Mouse (Mus musculus): ENCODE results near the gene Qprt. TPM values are rescaled to one million over a fixed set of nuclear protein-coding genes. Genes with fewer than 3 reads are reported as not detected.

Gene Qprt
- polyA plus RNA-seq, 1 experiment from 2014 or later: 0.91 TPM

GRCm38 (mm10) chr7:127116331-127116935, 5.6 kb downstream of the Qprt start:
- H3K9ac ChIP-seq (ENCODE audit: low read length): no peak overlapping the region
- DNase-seq (ENCODE audit: low spot score) (no peak), ATAC-seq (no peak)
- H3K27ac ChIP-seq (ENCODE audit: low read depth, low read length): no peak overlapping the region
- H3K4me1 ChIP-seq (ENCODE audit: control insufficient read depth, insufficient read depth, low read length): no peaks in the 10 kb centered on the region
- H3K9me3 ChIP-seq (replicated peaks; ENCODE audit: control insufficient read depth, low read length): no peaks in the 10 kb centered on the region
- H3K4me2 ChIP-seq (ENCODE audit: low read length): no peak overlapping the region
- no peaks in the 10 kb centered on the region for H3K27me3 ChIP-seq (replicated peaks; ENCODE audit: control insufficient read depth, insufficient read depth, low read length)
- H3K36me3 ChIP-seq (ENCODE audit: control insufficient read depth, insufficient read depth, low read length): no peaks in the 10 kb centered on the region
- 58% methylated on average over 11 of the region's 11 CpGs for WGBS
- H3K4me3 ChIP-seq (ENCODE audit: low read depth, low read length): no peak overlapping the region

- Histone ChIP-seq H3K4me3 (ENCODE audit: low read depth, low read length) (no peak overlapping the region), H3K27me3 (replicated peaks; ENCODE audit: control insufficient read depth, insufficient read depth, low read length) (no peaks in the 10 kb centered on the region), H3K27ac (ENCODE audit: low read depth, low read length) (no peak overlapping the region), H3K9ac (ENCODE audit: low read length) (no peak overlapping the region), H3K36me3 (ENCODE audit: control insufficient read depth, insufficient read depth, low read length) (no peaks in the 10 kb centered on the region), H3K4me1 (ENCODE audit: control insufficient read depth, insufficient read depth, low read length) (no peaks in the 10 kb centered on the region), H3K9me3 (replicated peaks; ENCODE audit: control insufficient read depth, low read length) (no peaks in the 10 kb centered on the region), H3K4me2 (ENCODE audit: low read length) (no peak overlapping the region)
- DNase-seq (ENCODE audit: low spot score) (no peak), ATAC-seq (no peak)
- 88% methylated on average over 11 of the region's 11 CpGs for WGBS
Observed at GRCm38 (mm10) chr7:127114920-127115319, 7.1 kb downstream of the Qprt start.

GRCm38 (mm10) chr7:127113614-127114259, 8.3 kb downstream of the Qprt start:
- Histone ChIP-seq H3K4me1 (ENCODE audit: control insufficient read depth, insufficient read depth, low read length) (no peaks in the 10 kb centered on the region), H3K27ac (ENCODE audit: low read depth, low read length) (no peak overlapping the region), H3K36me3 (ENCODE audit: control insufficient read depth, insufficient read depth, low read length) (no peaks in the 10 kb centered on the region), H3K27me3 (replicated peaks; ENCODE audit: control insufficient read depth, insufficient read depth, low read length) (no peaks in the 10 kb centered on the region), H3K9me3 (replicated peaks; ENCODE audit: control insufficient read depth, low read length) (no peaks in the 10 kb centered on the region), H3K9ac (ENCODE audit: low read length) (no peak overlapping the region), H3K4me3 (ENCODE audit: low read depth, low read length) (no peak overlapping the region), H3K4me2 (ENCODE audit: low read length) (no peak overlapping the region)
- 51% methylated on average over 12 of the region's 12 CpGs for WGBS
- peak; percentile 53 for DNase-seq (ENCODE audit: low spot score)
- ATAC-seq: no peak

- no peak for ATAC-seq
- no peak overlapping the region for H3K4me2 ChIP-seq (ENCODE audit: low read length)
- H3K27ac ChIP-seq (ENCODE audit: low read depth, low read length): no peak overlapping the region
- H3K9ac ChIP-seq (ENCODE audit: low read length): no peak overlapping the region
- no peaks in the 10 kb centered on the region for H3K36me3 ChIP-seq (ENCODE audit: control insufficient read depth, insufficient read depth, low read length)
- H3K9me3 ChIP-seq (replicated peaks; ENCODE audit: control insufficient read depth, low read length): no peaks in the 10 kb centered on the region
- no peak overlapping the region for H3K4me3 ChIP-seq (ENCODE audit: low read depth, low read length)
- H3K4me1 ChIP-seq (ENCODE audit: control insufficient read depth, insufficient read depth, low read length): no peaks in the 10 kb centered on the region
- no peak for DNase-seq (ENCODE audit: low spot score)
- no peaks in the 10 kb centered on the region for H3K27me3 ChIP-seq (replicated peaks; ENCODE audit: control insufficient read depth, insufficient read depth, low read length)
- WGBS: 52% methylated on average over 9 of the region's 9 CpGs
Observed at GRCm38 (mm10) chr7:127112921-127113597, 9.0 kb downstream of the Qprt start.

- WGBS: 80% methylated on average over 12 of the region's 12 CpGs
- no peak for ATAC-seq
Observed at GRCm38 (mm10) chr7:127112251-127112841, 9.7 kb downstream of the Qprt start.

GRCm38 (mm10) chr7:127111461-127111860, 10.6 kb downstream of the Qprt start:
- ATAC-seq (no peak), DNase-seq (ENCODE audit: low spot score) (peak; percentile 47)
- no peaks in the 10 kb centered on the region for H3K4me1 ChIP-seq (ENCODE audit: control insufficient read depth, insufficient read depth, low read length)
- H3K9me3 ChIP-seq (replicated peaks; ENCODE audit: control insufficient read depth, low read length): no peaks in the 10 kb centered on the region
- H3K27me3 ChIP-seq (replicated peaks; ENCODE audit: control insufficient read depth, insufficient read depth, low read length): no peaks in the 10 kb centered on the region
- H3K4me2 ChIP-seq (ENCODE audit: low read length): no peak overlapping the region
- H3K4me3 ChIP-seq (ENCODE audit: low read depth, low read length): no peak overlapping the region
- 44% methylated on average over 6 of the region's 6 CpGs for WGBS
- no peak overlapping the region for H3K27ac ChIP-seq (ENCODE audit: low read depth, low read length)
- no peaks in the 10 kb centered on the region for H3K36me3 ChIP-seq (ENCODE audit: control insufficient read depth, insufficient read depth, low read length)
- no peak overlapping the region for H3K9ac ChIP-seq (ENCODE audit: low read length)

More at GRCm38 (mm10) chr7:127112251-127112841, 9.7 kb downstream of the Qprt start:
- Histone ChIP-seq H3K4me2 (ENCODE audit: low read length) (no peak overlapping the region), H3K36me3 (ENCODE audit: control insufficient read depth, insufficient read depth, low read length) (no peaks in the 10 kb centered on the region), H3K27ac (ENCODE audit: low read depth, low read length) (no peak overlapping the region), H3K9me3 (replicated peaks; ENCODE audit: control insufficient read depth, low read length) (no peaks in the 10 kb centered on the region), H3K4me3 (ENCODE audit: low read depth, low read length) (no peak overlapping the region), H3K4me1 (ENCODE audit: control insufficient read depth, insufficient read depth, low read length) (no peaks in the 10 kb centered on the region), H3K27me3 (replicated peaks; ENCODE audit: control insufficient read depth, insufficient read depth, low read length) (no peaks in the 10 kb centered on the region), H3K9ac (ENCODE audit: low read length) (no peak overlapping the region)
- DNase-seq (ENCODE audit: low spot score): no peak

- no peak overlapping the region for H3K9ac ChIP-seq (ENCODE audit: low read length)
- no peaks in the 10 kb centered on the region for H3K4me1 ChIP-seq (ENCODE audit: control insufficient read depth, insufficient read depth, low read length)
- H3K4me2 ChIP-seq (ENCODE audit: low read length): no peak overlapping the region
- WGBS: 50% methylated on average over 18 of the region's 18 CpGs
- no peak overlapping the region for H3K4me3 ChIP-seq (ENCODE audit: low read depth, low read length)
- no peaks in the 10 kb centered on the region for H3K27me3 ChIP-seq (replicated peaks; ENCODE audit: control insufficient read depth, insufficient read depth, low read length)
- peak; percentile 71; the same call in 1 of the 2 replicates for ATAC-seq
- H3K36me3 ChIP-seq (ENCODE audit: control insufficient read depth, insufficient read depth, low read length): no peaks in the 10 kb centered on the region
- DNase-seq (ENCODE audit: low spot score): peak; percentile 88
- no peak overlapping the region for H3K27ac ChIP-seq (ENCODE audit: low read depth, low read length)
- H3K9me3 ChIP-seq (replicated peaks; ENCODE audit: control insufficient read depth, low read length): no peaks in the 10 kb centered on the region
Observed at GRCm38 (mm10) chr7:127110239-127111007, 11.6 kb downstream of the Qprt start.

- H3K4me2 ChIP-seq (ENCODE audit: low read length): no peak overlapping the region
- H3K4me3 ChIP-seq (ENCODE audit: low read depth, low read length): no peak overlapping the region
- 67% methylated on average over 7 of the region's 7 CpGs for WGBS
- no peak overlapping the region for H3K27ac ChIP-seq (ENCODE audit: low read depth, low read length)
- ATAC-seq (no peak), DNase-seq (ENCODE audit: low spot score) (no peak)
- H3K27me3 ChIP-seq (replicated peaks; ENCODE audit: control insufficient read depth, insufficient read depth, low read length): no peaks in the 10 kb centered on the region
- H3K4me1 ChIP-seq (ENCODE audit: control insufficient read depth, insufficient read depth, low read length): no peaks in the 10 kb centered on the region
- H3K9ac ChIP-seq (ENCODE audit: low read length): no peak overlapping the region
- no peaks in the 10 kb centered on the region for H3K36me3 ChIP-seq (ENCODE audit: control insufficient read depth, insufficient read depth, low read length)
- H3K9me3 ChIP-seq (replicated peaks; ENCODE audit: control insufficient read depth, low read length): no peaks in the 10 kb centered on the region
Observed at GRCm38 (mm10) chr7:127105551-127105950, 16.5 kb downstream of the Qprt start.

Data from forebrain, embryonic 14.5 days (tissue).